Mouse (Mus musculus): ENCODE data around the gene Wipf1. TPM values are rescaled to one million over a fixed set of nuclear protein-coding genes. Genes with fewer than 3 reads are reported as not detected.

The Wipf1 gene
- total and polyA plus RNA-seq, 2 experiments from 2014 or later, result 1.8 to 2.4 TPM

DNA sequence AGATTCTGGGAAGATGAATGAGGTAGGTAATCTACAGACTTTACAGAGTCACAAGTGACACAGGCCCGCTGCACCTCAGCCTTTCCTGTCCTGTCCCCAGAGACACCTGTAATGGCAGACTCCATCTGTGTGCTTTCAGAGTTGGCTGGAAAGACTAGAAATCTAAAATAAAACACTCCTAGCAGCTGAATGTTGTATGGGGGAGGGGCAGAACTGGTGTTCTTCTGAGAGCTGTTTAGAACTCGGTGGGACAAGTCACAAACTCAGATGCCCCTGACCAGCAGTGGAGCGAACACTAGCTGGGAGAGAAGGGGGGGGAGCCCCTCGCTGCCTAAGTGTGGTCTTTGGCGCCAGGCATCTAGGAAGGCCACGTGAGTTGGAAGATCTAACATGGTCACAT, 42.4 kb upstream of the Wipf1 start:
- no peak overlapping the region for H3K4me2 ChIP-seq (ENCODE audit: low read depth, low read length, poor library complexity, severe bottlenecking)
- H3K9me3 ChIP-seq (ENCODE audit: low read length), result no peaks in the 10 kb centered on the region
- no peaks in the 10 kb centered on the region for H3K27me3 ChIP-seq (ENCODE audit: insufficient read depth, low read length)
- DNase-seq (ENCODE audit: low spot score), result no peak
- TF ChIP-seq CTCF (IDR thresholded peaks at IDR 0.05), result no peak
- no peaks in the 10 kb centered on the region for H3K4me1 ChIP-seq (ENCODE audit: insufficient read depth, low read length)
- ATAC-seq (ENCODE audit: low FRiP score), result no peak
- 73% methylated on average over 6 of the region's 6 CpGs for WGBS
- no peak overlapping the region for H3K27ac ChIP-seq (ENCODE audit: low read depth, low read length)
- no peaks in the 10 kb centered on the region for H3K36me3 ChIP-seq (ENCODE audit: insufficient read depth, low read length)
- H3K9ac ChIP-seq (replicated peaks; ENCODE audit: low read length, poor library complexity, severe bottlenecking), result no peak overlapping the region
- no peak overlapping the region for H3K4me3 ChIP-seq (ENCODE audit: low read depth, low read length)

- H3K36me3 ChIP-seq (ENCODE audit: insufficient read depth, low read length), result no peaks in the 10 kb centered on the region
- WGBS, result 95% methylated on average over 9 of the region's 9 CpGs
- H3K9me3 ChIP-seq (ENCODE audit: low read length), result no peaks in the 10 kb centered on the region
Observed at GRCm38 (mm10) chr2:73571304-73571703, 41.8 kb upstream of the Wipf1 start.

GRCm38 (mm10) chr2:73566989-73567605, 37.6 kb upstream of the Wipf1 start:
- peak overlapping the region; percentile 29 for H3K4me2 ChIP-seq (ENCODE audit: low read depth, low read length, poor library complexity, severe bottlenecking)
- no peaks in the 10 kb centered on the region for H3K27me3 ChIP-seq (ENCODE audit: insufficient read depth, low read length)
- ATAC-seq (ENCODE audit: low FRiP score) (no peak), DNase-seq (ENCODE audit: low spot score) (peak; percentile 84)
- H3K36me3 ChIP-seq (ENCODE audit: insufficient read depth, low read length), result no peaks in the 10 kb centered on the region
- no peak overlapping the region for H3K4me3 ChIP-seq (ENCODE audit: low read depth, low read length)
- no peak overlapping the region for H3K27ac ChIP-seq (ENCODE audit: low read depth, low read length)
- H3K9ac ChIP-seq (replicated peaks; ENCODE audit: low read length, poor library complexity, severe bottlenecking), result no peak overlapping the region
- 22% methylated on average over 8 of the region's 8 CpGs for WGBS
- peak; percentile 93 for TF ChIP-seq CTCF (IDR thresholded peaks at IDR 0.05)
- H3K9me3 ChIP-seq (ENCODE audit: low read length), result no peaks in the 10 kb centered on the region
- no peaks in the 10 kb centered on the region for H3K4me1 ChIP-seq (ENCODE audit: insufficient read depth, low read length)

More at GRCm38 (mm10) chr2:73571304-73571703, 41.8 kb upstream of the Wipf1 start:
- Histone ChIP-seq H3K9ac (replicated peaks; ENCODE audit: low read length, poor library complexity, severe bottlenecking) (no peak overlapping the region), H3K4me1 (ENCODE audit: insufficient read depth, low read length) (no peaks in the 10 kb centered on the region), H3K4me2 (ENCODE audit: low read depth, low read length, poor library complexity, severe bottlenecking) (no peak overlapping the region), H3K27ac (ENCODE audit: low read depth, low read length) (no peak overlapping the region), H3K27me3 (ENCODE audit: insufficient read depth, low read length) (no peaks in the 10 kb centered on the region), H3K4me3 (ENCODE audit: low read depth, low read length) (no peak overlapping the region)
- ATAC-seq (ENCODE audit: low FRiP score) (no peak), DNase-seq (ENCODE audit: low spot score) (no peak)
- TF ChIP-seq CTCF (IDR thresholded peaks at IDR 0.05), result no peak

- no peaks in the 10 kb centered on the region for H3K27me3 ChIP-seq (ENCODE audit: insufficient read depth, low read length)
- H3K4me2 ChIP-seq (ENCODE audit: low read depth, low read length, poor library complexity, severe bottlenecking), result no peak overlapping the region
- no peaks in the 10 kb centered on the region for H3K9me3 ChIP-seq (ENCODE audit: low read length)
- no peak overlapping the region for H3K4me3 ChIP-seq (ENCODE audit: low read depth, low read length)
- ATAC-seq (ENCODE audit: low FRiP score) (no peak; the same call in 1 of the 2 replicates), DNase-seq (ENCODE audit: low spot score) (peak; percentile 60)
- no peaks in the 10 kb centered on the region for H3K4me1 ChIP-seq (ENCODE audit: insufficient read depth, low read length)
- TF ChIP-seq CTCF (IDR thresholded peaks at IDR 0.05), result peak; percentile 78
- no peak overlapping the region for H3K9ac ChIP-seq (replicated peaks; ENCODE audit: low read length, poor library complexity, severe bottlenecking)
- no peak overlapping the region for H3K27ac ChIP-seq (ENCODE audit: low read depth, low read length)
- H3K36me3 ChIP-seq (ENCODE audit: insufficient read depth, low read length), result no peaks in the 10 kb centered on the region
- 2% methylated on average over 7 of the region's 7 CpGs for WGBS
Observed at GRCm38 (mm10) chr2:73566162-73566561, 36.6 kb upstream of the Wipf1 start.

- H3K4me2 ChIP-seq (ENCODE audit: low read depth, low read length, poor library complexity, severe bottlenecking), result no peak overlapping the region
- no peaks in the 10 kb centered on the region for H3K27me3 ChIP-seq (ENCODE audit: insufficient read depth, low read length)
- no peak for TF ChIP-seq CTCF (IDR thresholded peaks at IDR 0.05)
- H3K9me3 ChIP-seq (ENCODE audit: low read length), result no peaks in the 10 kb centered on the region
- DNase-seq (ENCODE audit: low spot score) (no peak), ATAC-seq (ENCODE audit: low FRiP score) (no peak)
- no peaks in the 10 kb centered on the region for H3K4me1 ChIP-seq (ENCODE audit: insufficient read depth, low read length)
- no peak overlapping the region for H3K9ac ChIP-seq (replicated peaks; ENCODE audit: low read length, poor library complexity, severe bottlenecking)
- H3K36me3 ChIP-seq (ENCODE audit: insufficient read depth, low read length), result no peaks in the 10 kb centered on the region
- WGBS, result 78% methylated on average over 7 of the region's 7 CpGs
- no peak overlapping the region for H3K4me3 ChIP-seq (ENCODE audit: low read depth, low read length)
- no peak overlapping the region for H3K27ac ChIP-seq (ENCODE audit: low read depth, low read length)
Observed at GRCm38 (mm10) chr2:73563690-73564089, 34.2 kb upstream of the Wipf1 start.

GRCm38 (mm10) chr2:73562656-73563055, 33.1 kb upstream of the Wipf1 start:
- no peak overlapping the region for H3K9ac ChIP-seq (replicated peaks; ENCODE audit: low read length, poor library complexity, severe bottlenecking)
- H3K9me3 ChIP-seq (ENCODE audit: low read length), result no peaks in the 10 kb centered on the region
- no peak for DNase-seq (ENCODE audit: low spot score)
- H3K27ac ChIP-seq (ENCODE audit: low read depth, low read length), result no peak overlapping the region
- H3K4me1 ChIP-seq (ENCODE audit: insufficient read depth, low read length), result no peaks in the 10 kb centered on the region
- ATAC-seq (ENCODE audit: low FRiP score), result no peak
- TF ChIP-seq CTCF (IDR thresholded peaks at IDR 0.05), result no peak
- no peak overlapping the region for H3K4me2 ChIP-seq (ENCODE audit: low read depth, low read length, poor library complexity, severe bottlenecking)
- 96% methylated on average over 9 of the region's 9 CpGs for WGBS
- H3K27me3 ChIP-seq (ENCODE audit: insufficient read depth, low read length), result no peaks in the 10 kb centered on the region
- no peak overlapping the region for H3K4me3 ChIP-seq (ENCODE audit: low read depth, low read length)
- no peaks in the 10 kb centered on the region for H3K36me3 ChIP-seq (ENCODE audit: insufficient read depth, low read length)
